Comparison of ENCODE assay signal across 10 mouse cellular contexts in genomic region chr7:125630317-125630716, GRCm38 (mm10). TPM values are rescaled to one million over a fixed set of nuclear protein-coding genes. Genes with fewer than 3 reads are reported as not detected.
DNase-seq lines count a peak whose midpoint lies in the region; ATAC-seq and TF ChIP-seq lines count a peak whose summit lies in the region.
"Had no signal": no experiment of that assay in that cellular context is flagged by ENCODE, and none has a peak within 500 bp of the region (broad histone marks: within the 10 kb centered on the region; RNA-seq: fewer than 3 reads in every experiment).

No protein-coding gene starts in this region.

- no peaks in the 10 kb centered on the region for H3K9me3 ChIP-seq in liver, embryonic 13.5 days (replicated peaks)
- no peaks in the 10 kb centered on the region for H3K9me3 ChIP-seq in hindbrain, embryonic 11.5 days (ENCODE audit: control insufficient read depth, low read length)
- H3K9me3 ChIP-seq: heart, embryonic 13.5 days had no signal

- H3K4me2 ChIP-seq in liver, embryonic 13.5 days = peak overlapping the region; percentile 32; the same call in 1 of the 2 replicates
- H3K4me2 ChIP-seq in hindbrain, embryonic 11.5 days (replicated peaks; ENCODE audit: low read depth, low read length) = no peak overlapping the region
- H3K4me2 ChIP-seq: embryonic facial prominence, embryonic 15.5 days; heart, embryonic 13.5 days had no signal

- no peak for TF ChIP-seq CTCF in gastrocnemius, adult 2 months (IDR thresholded peaks at IDR 0.05)

- DNase-seq in gastrocnemius, adult 2 months = no peak
- no peak for DNase-seq in gastrocnemius, postnatal 14 days
- peak; percentile 85 for DNase-seq in CD4-positive, CD25-positive, alpha-beta regulatory T cell, adult 2 months (ENCODE audit: low read depth, low spot score)
- peak; percentile 17 for DNase-seq in liver, embryonic 13.5 days
- DNase-seq in spleen, adult 12 weeks (ENCODE audit: low spot score) = peak; percentile 49
- DNase-seq in ovary, postnatal 10 days (ENCODE audit: low spot score) = no peak
- DNase-seq in ovary, postnatal 36 days (ENCODE audit: low spot score) = no peak
- no peak for DNase-seq in hindbrain, embryonic 11.5 days (ENCODE audit: low spot score)

- H3K4me1 ChIP-seq in liver, embryonic 13.5 days (replicated peaks) = 0 out of 2 replicates have a peak, but pooled peaks cover 6% of the 10 kb centered on the region
- H3K4me1 ChIP-seq in hindbrain, embryonic 11.5 days (replicated peaks; ENCODE audit: control insufficient read depth, insufficient read depth, low read length) = no peaks in the 10 kb centered on the region

- 11% methylated on average over 4 of the region's 4 CpGs for whole genome bisulfite sequencing in liver, embryonic 13.5 days (ENCODE audit: insufficient replicate concordance)
- 64% methylated on average over 4 of the region's 4 CpGs for WGBS in hindbrain, embryonic 11.5 days

- peak; percentile 68 for ATAC-seq in liver, embryonic 13.5 days (ENCODE audit: low read depth)
- no peak for ATAC-seq in hindbrain, embryonic 11.5 days (ENCODE audit: low FRiP score)

- no peaks in the 10 kb centered on the region for H3K36me3 ChIP-seq in liver, embryonic 13.5 days
- H3K36me3 ChIP-seq in hindbrain, embryonic 11.5 days (ENCODE audit: control insufficient read depth, insufficient read depth, low read length) = no peaks in the 10 kb centered on the region
- H3K36me3 ChIP-seq: embryonic facial prominence, embryonic 15.5 days; heart, embryonic 13.5 days had no signal

- H3K4me3 ChIP-seq in gastrocnemius, adult 2 months = no peak overlapping the region
- 0 out of 2 replicates have a peak overlapping the region, but pooled peaks have one; percentile 9 for H3K4me3 ChIP-seq in liver, embryonic 13.5 days (replicated peaks)
- no peak overlapping the region for H3K4me3 ChIP-seq in hindbrain, embryonic 11.5 days (ENCODE audit: low read depth, low read length)
- H3K4me3 ChIP-seq: embryonic facial prominence, embryonic 15.5 days; heart, embryonic 13.5 days had no signal

- H3K9ac ChIP-seq in liver, embryonic 13.5 days = no peak overlapping the region
- no peak overlapping the region for H3K9ac ChIP-seq in hindbrain, embryonic 11.5 days (ENCODE audit: low read depth, low read length)
- H3K9ac ChIP-seq: embryonic facial prominence, embryonic 15.5 days; heart, embryonic 13.5 days had no signal

- 0 out of 2 replicates have a peak overlapping the region, but pooled peaks have one; percentile 31 for H3K27ac ChIP-seq in gastrocnemius, adult 2 months
- no peak overlapping the region; the same call in 1 of the 2 replicates for H3K27ac ChIP-seq in liver, embryonic 13.5 days
- H3K27ac ChIP-seq in hindbrain, embryonic 11.5 days (ENCODE audit: low read depth, low read length) = no peak overlapping the region
- H3K27ac ChIP-seq: embryonic facial prominence, embryonic 15.5 days; heart, embryonic 13.5 days had no signal

- intact Hi-C loops in gastrocnemius, adult 2 months (cut with DNase I) = no loop called here
- intact Hi-C loops in gastrocnemius, postnatal 14 days (cut with DNase I; ENCODE audit: low total_unique reads) = no loop called here

- no peaks in the 10 kb centered on the region for H3K27me3 ChIP-seq in liver, embryonic 13.5 days
- H3K27me3 ChIP-seq in hindbrain, embryonic 11.5 days (ENCODE audit: control insufficient read depth, insufficient read depth, low read length) = no peaks in the 10 kb centered on the region
- H3K27me3 ChIP-seq: embryonic facial prominence, embryonic 15.5 days; heart, embryonic 13.5 days had no signal

RNA-seq across cellular contexts. Expression of gene Il21r, which starts 27.1 kb away (rescaled TPM):
- total RNA-seq in gastrocnemius, adult 2 months (2021) = not detected
- under 1 TPM; 0.09 to 0.10 TPM for total RNA-seq in gastrocnemius, postnatal 14 days (2021)
- 0.95 and 1.1 TPM in 2 replicates for polyA plus RNA-seq in liver, embryonic 13.5 days (2015; fragmentation: Nextera tagmentation; extraction: Ambion mirVana)
- 0.09 and 0.25 TPM in 2 replicates for polyA plus RNA-seq in hindbrain, embryonic 11.5 days (2014; fragmentation: Nextera tagmentation; extraction: Ambion mirVana)

Comparison
In these comparisons a context has a peak if more than half of its experiments do, and no peak if none do; other contexts are left out.
1. DNase-seq: peak in CD4-positive, CD25-positive, alpha-beta regulatory T cell, adult 2 months (single experiment), liver, embryonic 13.5 days (single experiment) and spleen, adult 12 weeks (single experiment); none in gastrocnemius, adult 2 months (single experiment), gastrocnemius, postnatal 14 days (single experiment), ovary, postnatal 10 days (single experiment), ovary, postnatal 36 days (single experiment) and hindbrain, embryonic 11.5 days (single experiment).